Mouse (Mus musculus): ENCODE measurements around the gene C4b. TPM values are rescaled to one million over a fixed set of nuclear protein-coding genes. Genes with fewer than 3 reads are reported as not detected.

The C4b gene
- total and polyA plus RNA-seq, 2 experiments from 2014 or later: 0.80 to 0.93 TPM

- Histone ChIP-seq H3K4me1 (ENCODE audit: control insufficient read depth, insufficient read depth) (no peaks in the 10 kb centered on the region), H3K9me3 (replicated peaks; ENCODE audit: control insufficient read depth, low read length) (no peaks in the 10 kb centered on the region), H3K4me2 (ENCODE audit: low read depth, low read length) (no peak overlapping the region), H3K36me3 (replicated peaks; ENCODE audit: control insufficient read depth, insufficient read depth, low read length) (no peaks in the 10 kb centered on the region), H3K9ac (replicated peaks; ENCODE audit: low read depth, low read length) (no peak overlapping the region), H3K27ac (ENCODE audit: low read depth) (peak overlapping the region; percentile 56), H3K4me3 (ENCODE audit: low read depth, low read length) (no peak overlapping the region), H3K27me3 (ENCODE audit: control insufficient read depth, insufficient read depth, low read length) (no peaks in the 10 kb centered on the region)
- TF ChIP-seq CTCF (IDR thresholded peaks at IDR 0.05; ENCODE audit: low read depth) (no peak), EP300 (IDR thresholded peaks at IDR 0.05; ENCODE audit: low read depth) (no peak)
- WGBS: 48% methylated on average over 7 of the region's 7 CpGs
- DNase-seq (ENCODE audit: low spot score) (no peak), ATAC-seq (ENCODE audit: insufficient read depth, low read depth) (no peak)
These were observed 50.8 kb downstream of the C4b start for GRCm38 (mm10) chr17:34692906-34693305.

GRCm38 (mm10) chr17:34690458-34690857 lies 53.2 kb downstream of the C4b start:
- Histone ChIP-seq H3K27me3 (ENCODE audit: control insufficient read depth, insufficient read depth, low read length) (no peaks in the 10 kb centered on the region), H3K36me3 (replicated peaks; ENCODE audit: control insufficient read depth, insufficient read depth, low read length) (no peaks in the 10 kb centered on the region), H3K4me2 (ENCODE audit: low read depth, low read length) (no peak overlapping the region), H3K4me3 (ENCODE audit: low read depth, low read length) (no peak overlapping the region), H3K9ac (replicated peaks; ENCODE audit: low read depth, low read length) (no peak overlapping the region), H3K9me3 (replicated peaks; ENCODE audit: control insufficient read depth, low read length) (no peaks in the 10 kb centered on the region), H3K4me1 (ENCODE audit: control insufficient read depth, insufficient read depth) (no peaks in the 10 kb centered on the region), H3K27ac (ENCODE audit: low read depth) (no peak overlapping the region)
- no peak for TF ChIP-seq CTCF (IDR thresholded peaks at IDR 0.05; ENCODE audit: low read depth)
- no peak for TF ChIP-seq EP300 (IDR thresholded peaks at IDR 0.05; ENCODE audit: low read depth)
- no peak for DNase-seq (ENCODE audit: low spot score)
- no peak for ATAC-seq (ENCODE audit: insufficient read depth, low read depth)
- 36% methylated on average over 4 of the region's 4 CpGs for WGBS

- DNase-seq (ENCODE audit: low spot score): no peak
- TF ChIP-seq CTCF (IDR thresholded peaks at IDR 0.05; ENCODE audit: low read depth): no peak
- TF ChIP-seq EP300 (IDR thresholded peaks at IDR 0.05; ENCODE audit: low read depth): no peak
- Histone ChIP-seq H3K4me3 (ENCODE audit: low read depth, low read length) (no peak overlapping the region), H3K27ac (ENCODE audit: low read depth) (no peak overlapping the region), H3K4me2 (ENCODE audit: low read depth, low read length) (no peak overlapping the region), H3K36me3 (replicated peaks; ENCODE audit: control insufficient read depth, insufficient read depth, low read length) (no peaks in the 10 kb centered on the region), H3K4me1 (ENCODE audit: control insufficient read depth, insufficient read depth) (0 out of 2 replicates have a peak, but pooled peaks cover 5% of the 10 kb centered on the region), H3K9me3 (replicated peaks; ENCODE audit: control insufficient read depth, low read length) (no peaks in the 10 kb centered on the region), H3K9ac (replicated peaks; ENCODE audit: low read depth, low read length) (no peak overlapping the region), H3K27me3 (ENCODE audit: control insufficient read depth, insufficient read depth, low read length) (no peaks in the 10 kb centered on the region)
- WGBS: 88% methylated on average over 7 of the region's 7 CpGs
- ATAC-seq (ENCODE audit: insufficient read depth, low read depth): no peak
These were observed 54.8 kb downstream of the C4b start for GRCm38 (mm10) chr17:34688889-34689288.

- Histone ChIP-seq H3K4me2 (ENCODE audit: low read depth, low read length) (no peak overlapping the region), H3K4me3 (ENCODE audit: low read depth, low read length) (no peak overlapping the region), H3K9ac (replicated peaks; ENCODE audit: low read depth, low read length) (no peak overlapping the region), H3K27me3 (ENCODE audit: control insufficient read depth, insufficient read depth, low read length) (peaks cover under 1% of the 10 kb centered on the region; the same call in 1 of the 2 replicates), H3K9me3 (replicated peaks; ENCODE audit: control insufficient read depth, low read length) (no peaks in the 10 kb centered on the region), H3K4me1 (ENCODE audit: control insufficient read depth, insufficient read depth) (peaks cover 22% of the 10 kb centered on the region), H3K27ac (ENCODE audit: low read depth) (peak overlapping the region; percentile 68), H3K36me3 (replicated peaks; ENCODE audit: control insufficient read depth, insufficient read depth, low read length) (no peaks in the 10 kb centered on the region)
- DNase-seq (ENCODE audit: low spot score): peak; percentile 56
- TF ChIP-seq EP300 (IDR thresholded peaks at IDR 0.05; ENCODE audit: low read depth): no peak
- ATAC-seq (ENCODE audit: insufficient read depth, low read depth): peak; percentile 47
- WGBS: 60% methylated on average over 28 of the region's 28 CpGs
These were observed 58.3 kb downstream of the C4b start for GRCm38 (mm10) chr17:34685120-34686110.

- peak overlapping the region; percentile 68; the same call in 1 of the 2 replicates for H3K27ac ChIP-seq (ENCODE audit: low read depth)
- no peak for ATAC-seq (ENCODE audit: insufficient read depth, low read depth)
These were observed 59.3 kb downstream of the C4b start for GRCm38 (mm10) chr17:34684253-34684893.

More at GRCm38 (mm10) chr17:34684253-34684893, 59.3 kb downstream of the C4b start:
- no peak for TF ChIP-seq CTCF (IDR thresholded peaks at IDR 0.05; ENCODE audit: low read depth)
- TF ChIP-seq EP300 (IDR thresholded peaks at IDR 0.05; ENCODE audit: low read depth): no peak
- DNase-seq (ENCODE audit: low spot score): no peak
- WGBS: 36% methylated on average over 9 of the region's 9 CpGs
- H3K27me3 ChIP-seq (ENCODE audit: control insufficient read depth, insufficient read depth, low read length): peaks cover 11% of the 10 kb centered on the region
- no peaks in the 10 kb centered on the region for H3K36me3 ChIP-seq (replicated peaks; ENCODE audit: control insufficient read depth, insufficient read depth, low read length)
- H3K9ac ChIP-seq (replicated peaks; ENCODE audit: low read depth, low read length): no peak overlapping the region
- peaks cover 22% of the 10 kb centered on the region for H3K4me1 ChIP-seq (ENCODE audit: control insufficient read depth, insufficient read depth)
- H3K4me2 ChIP-seq (ENCODE audit: low read depth, low read length): no peak overlapping the region
- H3K9me3 ChIP-seq (replicated peaks; ENCODE audit: control insufficient read depth, low read length): no peaks in the 10 kb centered on the region
- H3K4me3 ChIP-seq (ENCODE audit: low read depth, low read length): no peak overlapping the region
